Mouse (Mus musculus): ENCODE data around the gene Gmfg. TPM values are rescaled to one million over a fixed set of nuclear protein-coding genes. Genes with fewer than 3 reads are reported as not detected.

Gene Gmfg
- total RNA-seq, 2 experiments from 2014 or later: 1.2 to 2.0 TPM

DNA sequence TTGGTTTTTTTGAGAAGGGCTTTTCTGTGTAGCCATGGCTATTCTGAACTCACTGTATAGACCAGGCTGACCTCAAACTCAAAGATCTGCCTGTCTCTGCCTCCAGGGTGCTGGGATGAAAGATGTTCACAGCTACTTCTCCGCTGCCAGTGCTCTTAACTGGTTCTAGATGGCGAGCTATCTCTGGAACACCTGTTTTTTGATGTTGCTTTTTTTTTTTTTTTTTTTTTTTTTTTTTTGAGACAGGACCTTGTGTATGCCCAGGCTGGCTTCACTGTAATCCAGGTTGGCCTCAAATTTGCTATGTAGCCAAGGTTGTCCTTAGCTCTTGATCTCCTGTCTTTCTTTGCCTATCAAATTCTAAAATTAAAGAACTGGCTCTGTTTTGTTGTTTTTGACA lies 1.5 kb downstream of the Gmfg start:
- DNase-seq: no peak

DNA sequence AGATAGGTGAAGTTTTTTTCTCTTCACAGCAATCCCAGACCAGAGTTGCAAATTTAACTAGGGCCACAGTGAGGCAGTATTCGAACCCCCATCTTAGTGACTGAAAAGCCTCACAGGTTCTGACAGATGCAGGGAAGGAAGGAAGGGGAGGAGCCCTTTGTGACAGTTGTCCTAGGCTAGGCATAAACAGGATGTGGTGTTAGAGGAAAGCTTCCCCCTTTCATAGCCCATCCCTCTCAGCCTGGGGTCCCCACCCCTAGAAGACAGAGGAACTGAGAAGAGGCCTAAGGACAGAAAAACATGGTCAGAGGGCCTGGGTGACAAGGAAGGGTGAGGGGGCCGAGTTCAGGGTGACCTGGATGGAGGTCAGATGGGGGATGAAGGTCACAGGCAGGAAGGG lies 3.5 kb downstream of the Gmfg start:
- DNase-seq: no peak

DNA sequence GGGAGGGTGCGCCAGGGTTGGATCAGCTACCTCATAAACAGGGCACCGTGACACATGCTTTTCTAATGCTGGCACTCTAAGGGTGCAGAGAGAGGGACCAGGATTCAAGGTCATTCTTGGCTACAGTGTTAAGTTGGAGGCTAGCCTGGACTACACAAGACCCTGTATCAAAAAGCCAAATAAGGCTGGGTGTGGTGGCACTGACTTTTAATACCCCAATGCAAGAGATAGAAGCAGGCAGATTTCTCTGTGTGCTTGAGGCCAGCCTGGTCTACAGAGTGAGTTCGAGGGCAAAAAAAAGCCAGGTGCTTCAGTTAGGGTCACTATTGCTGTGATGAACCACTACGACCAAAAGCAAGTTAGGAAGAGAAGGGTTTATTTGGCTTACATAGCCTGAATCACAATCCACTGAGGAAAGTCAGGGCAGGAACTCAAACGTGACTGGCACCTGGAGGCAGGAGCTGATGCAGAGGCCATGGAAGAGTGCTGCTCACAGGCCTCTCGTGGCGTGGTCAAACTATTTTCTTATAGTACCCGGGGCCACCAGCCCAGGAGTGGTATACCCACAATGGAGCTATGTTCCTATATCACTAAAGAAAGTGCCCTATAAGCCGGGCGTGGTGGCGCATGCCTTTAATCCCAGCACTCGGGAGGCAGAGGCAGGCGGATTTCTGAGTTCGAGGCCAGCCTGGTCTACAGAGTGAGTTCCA lies 4.7 kb downstream of the Gmfg start:
- no peak for DNase-seq

DNA sequence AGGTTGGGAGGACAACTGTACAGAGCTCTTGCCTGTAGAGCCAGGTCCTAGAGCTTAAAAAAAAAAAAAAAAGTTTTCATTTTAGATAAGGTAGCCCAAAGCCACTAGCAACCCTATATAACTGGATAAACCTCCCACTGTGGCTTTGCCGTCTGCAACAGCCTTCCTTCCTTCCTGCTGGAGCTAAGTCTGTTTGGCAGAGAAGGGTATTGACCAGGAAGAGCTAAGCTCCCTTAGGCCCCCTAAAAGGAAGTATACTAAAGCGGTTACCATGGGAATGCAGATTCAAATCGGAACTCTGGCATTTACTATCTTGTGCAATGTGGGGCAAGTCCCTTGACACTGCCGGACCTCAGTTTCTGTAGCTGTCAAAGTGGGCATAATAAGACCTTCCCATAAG lies 5.4 kb downstream of the Gmfg start:
- DNase-seq: no peak

DNA sequence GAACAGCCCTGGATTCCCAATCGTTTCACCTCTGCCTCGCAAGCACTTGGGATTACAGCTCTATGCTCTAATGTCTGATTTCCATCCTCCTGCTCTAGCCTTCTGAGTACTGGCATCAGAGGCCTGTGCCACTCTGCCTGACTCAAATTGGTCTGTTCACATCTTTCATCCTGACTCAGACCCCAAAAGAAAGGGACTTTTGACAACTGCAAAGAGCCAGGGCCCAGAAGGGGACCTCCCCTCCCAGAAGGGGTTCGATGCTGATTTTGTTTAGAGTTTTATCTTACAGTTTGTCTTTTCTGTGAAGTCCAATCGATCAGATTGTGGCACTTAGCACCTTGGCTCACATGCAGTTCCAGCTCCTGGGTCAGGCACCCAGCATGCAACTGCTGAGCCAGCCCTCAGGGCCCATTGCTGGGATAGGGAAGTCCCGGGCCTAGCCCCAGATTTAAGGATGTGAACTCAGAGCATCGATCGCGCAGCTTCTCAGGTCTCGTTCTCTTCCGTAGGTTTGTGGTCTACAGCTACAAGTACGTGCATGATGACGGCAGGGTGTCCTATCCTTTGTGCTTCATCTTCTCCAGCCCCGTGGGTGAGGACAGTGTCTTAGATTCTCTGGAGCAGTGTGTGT lies 7.2 kb downstream of the Gmfg start:
- DNase-seq: no peak

DNA sequence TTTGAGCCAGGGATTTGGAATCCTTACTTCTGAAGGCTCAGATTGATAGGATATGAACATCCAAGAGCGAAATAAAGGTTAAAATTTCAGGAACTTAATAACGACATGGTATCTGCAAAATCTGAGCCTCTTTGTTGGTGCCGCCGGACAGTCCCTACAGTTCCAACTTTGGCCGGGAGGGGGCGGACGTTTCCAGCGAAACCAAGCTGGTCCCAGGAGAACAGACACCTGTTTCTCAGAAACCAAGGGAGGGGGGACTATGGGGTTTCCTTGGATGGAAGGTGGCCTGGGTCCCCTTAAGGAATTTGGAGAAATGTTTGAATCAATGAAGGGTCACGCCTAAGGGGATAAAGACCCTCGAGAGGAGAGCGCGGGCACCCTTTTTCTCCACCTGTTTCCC lies 9.2 kb downstream of the Gmfg start:
- peak; percentile 79 to 83 for DNase-seq

DNA sequence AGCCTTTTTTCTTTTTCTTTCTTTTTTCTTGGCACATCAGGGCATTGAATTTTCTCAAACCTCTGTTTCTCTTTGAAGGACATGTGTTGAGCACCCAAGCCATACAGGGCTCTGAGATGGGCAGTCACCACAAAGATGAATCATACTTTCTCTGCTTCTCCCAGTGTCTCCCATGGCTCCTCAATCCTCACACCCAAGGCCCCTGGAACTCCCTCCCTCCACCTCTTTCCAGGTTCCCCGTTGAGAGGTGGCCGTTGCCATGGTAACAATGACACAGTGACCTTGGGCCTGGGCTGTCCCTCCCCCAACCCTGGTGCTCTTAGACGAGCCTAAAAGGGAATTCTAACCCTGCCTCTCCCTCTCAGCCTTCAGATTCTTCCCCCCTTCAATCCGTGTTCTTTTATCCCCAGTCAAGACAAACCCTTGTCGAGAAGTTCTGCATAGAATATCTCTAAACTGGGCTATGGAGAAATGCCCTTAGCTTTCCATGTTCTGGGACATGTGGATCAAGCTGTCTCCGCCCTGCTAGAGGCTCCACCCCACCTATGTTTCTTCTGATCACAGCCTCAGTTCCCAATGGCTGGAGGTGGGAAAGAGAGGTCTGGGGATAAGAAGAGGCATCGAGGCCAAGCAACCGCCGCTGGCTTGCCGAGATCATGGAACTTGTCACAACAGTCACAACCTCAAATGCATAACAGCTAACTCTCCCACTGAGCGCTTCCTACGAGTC lies 10.0 kb downstream of the Gmfg start:
- no peak for DNase-seq

DNA sequence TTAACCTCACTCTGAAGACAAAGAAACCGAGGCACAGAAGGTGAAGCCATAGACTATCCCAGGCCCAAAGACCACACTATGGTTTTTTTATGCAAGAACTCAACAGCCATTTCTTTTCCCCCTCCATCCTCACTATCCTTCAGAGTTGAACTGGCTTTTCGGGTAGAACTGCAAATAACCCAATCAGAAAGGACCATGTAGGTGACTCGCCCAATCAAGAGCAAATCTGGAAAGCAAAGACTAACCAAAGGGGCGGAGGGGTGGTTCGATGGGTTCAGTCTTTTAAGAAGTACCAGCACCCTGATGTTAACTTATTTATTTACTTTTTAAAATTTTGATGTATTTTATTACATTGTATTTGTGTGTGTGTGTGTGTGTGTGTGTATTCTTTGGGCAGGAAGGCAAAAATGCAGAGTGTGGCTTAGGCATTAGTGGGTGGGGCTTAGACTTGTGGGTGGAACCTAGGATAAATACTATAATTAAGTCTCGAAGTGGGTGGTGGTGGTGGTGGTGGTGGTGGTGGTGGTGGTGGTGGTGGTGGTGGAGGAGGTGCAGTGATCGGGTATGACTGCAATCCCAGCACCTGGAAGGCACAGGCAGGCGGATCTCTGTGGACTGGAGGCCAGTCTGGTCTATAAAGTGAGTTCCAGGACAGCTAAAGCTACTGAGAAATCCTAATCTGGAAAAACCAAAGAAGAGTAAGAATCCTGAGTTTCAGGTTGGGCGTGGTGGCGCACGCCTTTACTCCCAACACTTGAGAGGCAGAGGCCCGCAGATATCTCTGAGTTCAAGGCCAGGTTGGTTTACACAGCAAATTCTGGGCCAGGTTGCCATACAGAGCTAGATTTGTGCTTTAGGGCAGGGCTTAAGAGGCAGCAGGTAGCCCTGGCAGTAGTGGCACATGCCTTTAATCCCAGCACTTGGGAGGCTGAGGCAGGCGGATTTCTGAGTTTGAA lies 10.9 kb downstream of the Gmfg start:
- no peak for DNase-seq

DNA sequence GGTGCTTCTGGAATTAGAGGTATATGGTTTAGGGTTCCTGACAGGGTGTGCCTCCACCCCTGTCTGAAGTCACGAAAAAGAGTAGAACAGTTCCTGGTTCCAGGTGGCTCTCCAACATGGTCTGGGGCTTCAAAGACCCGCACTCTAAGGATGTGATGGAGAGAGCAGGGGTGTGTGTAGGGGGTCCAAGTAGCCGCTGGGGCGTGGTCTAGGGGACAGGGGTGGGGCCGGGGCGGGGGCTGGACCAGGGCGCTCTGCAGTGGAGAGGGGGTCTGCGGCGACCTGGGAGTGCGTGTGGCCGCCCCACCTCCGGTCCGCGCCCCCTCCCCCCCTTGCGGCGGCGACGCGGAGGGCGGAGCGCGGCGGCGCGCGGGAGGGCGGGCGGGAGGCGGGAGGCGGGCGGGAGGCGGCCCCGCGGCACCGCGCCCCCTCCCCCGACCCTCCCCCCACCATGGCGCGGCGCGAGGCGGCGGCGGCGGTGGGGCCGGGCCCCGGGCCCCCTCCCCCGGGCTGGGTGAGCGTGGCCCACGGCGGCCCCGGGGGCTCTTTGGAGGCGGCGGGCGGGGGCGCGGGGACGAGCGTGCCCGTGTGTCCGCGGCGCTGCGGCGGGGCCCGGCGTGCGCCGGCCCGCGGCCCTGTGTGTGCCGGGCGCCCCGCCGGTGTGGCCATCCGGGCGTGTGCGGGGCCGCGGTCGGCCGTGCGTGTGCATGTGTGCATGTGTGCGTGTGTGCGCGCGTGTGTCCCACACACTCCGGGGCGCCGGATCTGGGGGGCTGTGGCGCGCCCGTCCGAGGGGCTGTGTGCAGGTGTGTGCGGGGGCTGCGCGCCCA lies 14.5 kb downstream of the Gmfg start, which contains the start of gene Lrfn1:
TSS of gene Lrfn1 (plus strand) at position 450 of the 830 bp plus-strand sequence.
- DNase-seq: no peak

DNA sequence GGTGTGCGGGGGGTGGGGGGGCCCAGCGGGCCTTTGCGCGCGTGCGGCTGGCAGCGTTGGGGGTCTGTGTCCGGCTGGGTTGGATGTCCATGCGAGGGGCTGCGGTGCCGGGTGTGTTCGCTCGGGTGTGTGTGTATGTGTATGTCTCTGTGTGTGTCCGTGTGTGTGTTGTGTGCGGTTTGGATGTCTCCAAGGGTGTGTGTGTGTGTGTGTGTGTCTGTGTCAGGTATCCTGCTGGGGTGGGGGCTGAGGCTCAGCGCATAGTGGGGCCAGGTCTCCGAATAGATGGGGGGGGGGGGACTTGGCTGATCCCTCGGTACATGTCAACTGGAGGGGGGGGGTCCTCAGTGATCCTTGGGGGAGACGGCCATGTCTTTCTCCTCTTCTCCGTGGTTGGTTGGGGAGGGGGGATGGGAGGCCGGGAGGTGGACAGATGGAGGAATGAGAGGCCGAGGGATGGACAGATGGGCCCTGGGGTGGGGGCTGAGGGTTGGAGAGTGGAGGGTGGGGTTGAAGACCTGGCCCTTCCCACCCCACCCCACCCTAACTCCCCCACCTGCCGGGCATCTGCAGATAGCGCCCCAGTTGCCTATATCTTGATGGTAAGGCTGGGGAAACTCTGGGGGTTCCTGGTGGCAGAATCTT lies 15.2 kb downstream of the Gmfg start:
- no peak for DNase-seq

DNA sequence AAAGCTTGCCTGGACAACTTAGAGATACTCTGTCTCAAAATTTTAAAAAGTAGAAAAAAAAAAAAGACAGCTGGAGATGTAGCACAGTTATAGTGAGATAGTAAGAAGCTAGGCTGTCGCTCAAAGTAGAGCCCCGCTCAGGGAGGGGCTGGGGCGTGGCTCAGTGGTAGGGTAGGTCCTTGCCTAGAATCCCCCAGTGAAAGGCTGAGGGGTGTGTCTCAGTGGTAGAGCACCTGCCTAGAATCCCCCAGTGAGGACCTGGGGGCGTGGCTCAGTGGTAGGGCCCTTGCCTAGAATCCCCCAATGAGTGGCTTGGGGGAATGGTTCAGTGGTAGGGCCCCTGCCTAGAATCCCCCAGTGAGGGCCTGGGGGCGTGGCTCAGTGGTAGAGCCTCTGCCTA lies 23.1 kb downstream of the Gmfg start:
- DNase-seq: no peak

DNA sequence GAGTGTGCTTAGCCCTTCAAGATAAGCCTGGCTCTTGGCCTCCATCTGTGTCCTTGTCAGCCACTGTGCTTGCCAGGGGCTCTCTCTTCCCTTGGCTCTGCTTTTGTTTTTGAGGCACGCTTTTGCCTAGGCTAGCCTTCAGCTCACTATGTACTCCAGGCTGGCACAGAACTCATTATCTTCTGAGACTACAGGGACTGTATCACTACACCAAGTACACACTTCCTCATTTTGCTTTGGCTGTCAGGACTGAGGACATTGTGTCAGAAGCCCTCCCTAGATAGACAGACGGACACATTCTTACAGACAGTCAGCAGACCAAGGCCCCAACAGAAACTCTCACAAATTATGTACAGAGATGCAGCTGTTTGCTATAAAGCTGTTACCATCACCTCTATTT lies 25.5 kb downstream of the Gmfg start:
- DNase-seq: no peak

DNA sequence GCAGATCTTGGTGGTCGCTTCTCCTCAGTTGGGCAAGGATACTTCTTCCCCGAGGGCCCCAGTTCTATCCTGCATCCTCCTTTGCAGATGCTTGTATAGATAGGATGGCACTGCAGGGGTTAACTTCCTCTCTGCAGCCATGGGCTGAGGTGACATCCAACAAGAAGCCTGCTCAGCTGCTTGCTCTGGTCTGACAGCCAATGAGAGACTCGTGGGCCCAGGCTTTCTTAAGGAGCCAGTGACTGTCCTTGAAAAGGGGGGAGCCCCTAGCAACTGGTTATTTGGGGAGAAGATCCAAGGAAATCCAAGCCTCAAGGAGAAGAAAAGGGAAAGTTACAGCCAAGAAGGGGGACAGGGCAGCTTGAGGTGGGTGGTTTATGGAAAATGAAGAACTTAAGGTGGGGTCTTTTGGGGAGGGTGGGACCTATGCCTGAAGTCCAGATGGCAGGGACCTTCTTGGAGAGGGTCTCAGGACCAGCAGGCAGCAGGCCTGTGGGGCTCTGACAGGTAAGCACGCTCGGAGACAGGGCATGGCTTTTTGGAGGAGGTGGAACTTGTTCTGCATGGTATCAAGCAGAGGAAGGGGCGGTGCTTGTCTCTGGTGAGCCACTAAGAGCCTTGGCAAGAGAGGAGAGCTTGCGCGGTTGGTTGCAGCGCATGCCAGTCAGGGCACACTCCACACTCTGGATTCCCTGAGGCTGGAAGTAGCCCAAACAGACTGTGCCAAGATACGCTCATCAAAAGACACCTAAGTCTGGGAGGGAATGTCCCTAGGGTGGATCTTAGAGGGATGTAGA lies 27.4 kb downstream of the Gmfg start:
- peak; percentile 83 to 85 for DNase-seq

DNA sequence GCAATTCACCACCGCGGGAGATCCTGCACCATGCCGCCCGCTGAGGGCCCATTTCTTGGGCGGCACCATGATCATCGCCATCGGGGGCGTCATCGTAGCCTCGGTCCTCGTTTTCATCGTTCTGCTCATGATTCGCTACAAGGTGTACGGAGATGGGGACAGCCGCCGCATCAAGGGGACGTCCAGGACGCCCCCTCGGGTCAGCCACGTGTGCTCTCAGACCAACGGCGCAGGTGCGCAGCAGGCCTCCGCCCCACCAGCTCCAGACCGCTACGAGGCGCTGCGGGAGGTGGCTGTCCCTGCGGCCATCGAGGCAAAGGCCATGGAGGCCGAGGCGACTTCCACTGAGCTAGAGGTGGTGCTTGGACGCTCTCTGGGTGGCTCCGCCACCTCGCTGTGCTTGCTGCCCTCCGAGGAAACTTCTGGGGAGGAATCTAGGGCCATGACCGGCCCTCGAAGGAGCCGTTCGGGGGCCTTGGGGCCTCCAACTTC lies 29.5 kb downstream of the Gmfg start:
- no peak for DNase-seq

DNA sequence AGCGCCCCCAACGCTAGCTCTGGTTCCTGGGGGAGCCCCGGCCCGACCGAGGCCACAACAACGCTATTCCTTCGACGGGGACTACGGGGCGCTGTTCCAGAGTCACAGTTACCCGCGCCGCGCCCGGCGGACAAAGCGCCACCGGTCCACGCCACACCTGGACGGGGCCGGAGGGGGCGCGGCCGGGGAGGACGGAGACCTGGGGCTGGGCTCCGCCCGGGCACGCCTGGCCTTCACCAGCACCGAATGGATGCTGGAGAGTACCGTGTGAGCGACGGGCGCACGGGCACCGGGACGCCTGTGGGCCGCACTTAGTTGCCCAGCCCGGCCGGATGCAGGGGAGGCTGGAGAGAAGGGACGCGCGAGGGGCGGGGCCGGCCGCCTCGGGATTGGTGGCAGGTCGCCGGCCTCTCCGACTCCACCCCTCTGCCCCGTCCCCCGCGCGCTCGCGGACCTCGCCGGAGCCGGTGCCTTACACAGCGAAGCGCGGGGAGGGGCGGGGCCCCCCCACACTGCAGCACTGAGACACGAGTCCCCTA lies 30.0 kb downstream of the Gmfg start:
- no peak for DNase-seq

DNA sequence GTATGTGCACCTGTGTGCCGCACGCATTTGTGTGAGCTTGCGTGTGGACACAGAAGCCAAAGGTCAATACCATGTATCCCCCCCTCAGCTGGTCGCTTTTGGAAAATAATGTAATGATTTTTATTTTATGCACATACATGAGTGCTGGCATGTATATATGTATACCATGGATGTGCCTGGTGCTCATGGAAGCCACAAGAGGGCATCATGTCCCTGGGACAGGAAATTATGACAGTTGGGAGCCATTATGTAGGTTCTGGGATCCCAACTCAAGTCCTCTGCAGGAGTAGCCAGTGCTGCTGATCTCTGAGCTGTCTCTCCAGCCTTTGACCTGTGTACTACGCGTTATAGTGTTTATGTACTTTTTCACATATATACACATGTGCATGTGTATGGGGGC lies 38.9 kb downstream of the Gmfg start:
- DNase-seq: no peak

DNA sequence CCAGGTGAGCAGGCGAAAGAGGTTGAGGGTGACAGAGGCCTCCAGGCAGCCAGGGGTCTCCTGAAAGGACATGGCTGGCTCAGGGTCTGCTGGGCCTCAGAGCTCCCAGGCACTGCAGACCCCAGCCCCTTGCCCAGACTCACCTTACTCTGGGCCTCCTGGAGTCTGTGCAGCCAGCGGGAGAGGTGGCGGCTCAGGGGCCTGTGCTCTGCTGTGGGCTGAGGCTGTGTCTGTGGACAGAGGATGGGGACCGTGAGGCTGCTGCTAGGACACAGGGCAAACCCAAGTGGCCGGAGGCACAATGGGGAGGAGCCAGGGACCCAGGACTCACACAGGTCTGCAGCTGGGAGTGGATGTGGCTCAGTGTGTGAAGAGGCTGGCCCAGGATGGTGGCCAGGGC lies 40.1 kb downstream of the Gmfg start:
- no peak for DNase-seq

DNA sequence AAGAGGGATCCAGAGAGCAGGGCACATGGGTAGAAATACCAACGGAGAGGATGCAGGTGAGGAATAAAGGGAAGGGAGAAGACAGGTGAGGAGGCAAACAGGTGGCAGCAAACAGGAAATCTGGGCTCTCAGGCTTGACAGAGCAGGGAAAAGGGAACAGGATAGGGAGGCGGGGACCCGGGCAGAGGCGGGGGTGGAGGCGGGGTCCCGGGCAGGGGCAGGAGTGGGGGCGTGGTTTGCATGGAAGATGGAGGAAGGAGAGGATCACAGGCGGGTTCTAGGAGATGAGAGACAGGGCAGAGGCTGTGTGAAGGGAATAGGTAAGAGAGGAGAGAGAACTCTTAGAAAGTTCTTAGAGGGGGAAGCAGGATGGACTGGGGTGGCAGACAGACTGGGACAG lies 41.6 kb downstream of the Gmfg start:
- DNase-seq: no peak

DNA sequence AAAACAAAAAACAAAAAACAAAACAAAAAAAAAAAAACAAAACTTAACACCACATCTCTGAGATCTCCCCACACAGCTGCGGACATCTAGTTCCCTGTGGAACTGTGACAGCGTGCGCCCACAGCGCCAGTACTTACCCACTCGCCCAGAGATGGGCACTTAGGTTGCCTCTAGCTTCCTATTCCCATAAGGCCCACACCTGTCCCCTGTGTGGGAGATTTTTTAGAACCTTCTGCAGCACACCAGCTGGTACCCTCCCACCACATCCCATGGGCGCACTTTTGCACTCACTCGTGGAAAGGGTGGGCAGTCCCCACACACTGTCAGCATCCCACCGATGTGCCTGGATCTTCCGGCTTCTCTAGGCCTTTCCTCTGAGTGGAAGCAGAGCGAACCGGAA lies 45.6 kb downstream of the Gmfg start:
- peak in 1 of 2 experiments; percentile 42 for DNase-seq

DNA sequence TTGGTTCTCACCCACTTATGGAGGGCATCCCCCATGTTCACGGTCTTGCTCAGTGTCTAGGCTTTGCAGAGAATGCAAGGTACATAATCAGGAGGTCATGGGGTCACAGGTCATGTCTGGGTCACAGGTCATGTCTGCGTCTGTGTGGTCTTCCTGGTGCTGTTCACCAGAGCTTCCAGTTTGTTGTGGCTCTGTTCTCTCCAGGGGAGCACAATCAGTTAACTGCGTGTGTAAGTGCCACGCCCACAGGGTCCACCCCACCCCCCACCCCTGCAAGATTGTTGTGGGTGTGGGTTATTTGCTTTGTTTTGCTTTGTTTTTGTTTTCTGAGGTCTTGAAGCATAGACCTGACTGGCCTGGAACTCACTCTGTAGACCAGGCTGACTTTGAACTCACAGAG lies 46.9 kb downstream of the Gmfg start:
- no peak for DNase-seq

All from layer of hippocampus, postnatal 36 days (tissue).